Mouse (Mus musculus) lung, embryonic 14.5 days (tissue): Measurements from ENCODE around the gene Capza1. TPM values are rescaled to one million over a fixed set of nuclear protein-coding genes. Genes with fewer than 3 reads are reported as not detected.

ENCODE experiments used
- ATAC-seq: fragments of 200-750 bp; cut with Nextera tagmentation; 2 replicates; pipeline ENCODE4 v1.8.0; 2017; ENCODE audit warnings: mild to moderate bottlenecking, moderate TSS enrichment, moderate library complexity; ENCODE audit not compliant: insufficient read depth
- DNase-seq: peaks from one replicate; pipeline ENCODE4 v3.0.0-alpha.2; 2015
- H3K27ac ChIP-seq: fragments of 300-500 bp; sonication (generic); 2 replicates; pipeline ENCODE4 v1.5.1; 2014; ENCODE audit warnings: low read depth, mild to moderate bottlenecking, moderate library complexity
- H3K27me3 ChIP-seq: fragments of 300-500 bp; sonication (generic); 2 replicates; pipeline ENCODE4 v1.6.1; 2014; ENCODE audit warnings: low read length, control low read depth; ENCODE audit not compliant: insufficient read depth
- H3K36me3 ChIP-seq: fragments of 300-500 bp; sonication (generic); 2 replicates; pipeline ENCODE4 v1.6.1; 2014; ENCODE audit warnings: control low read depth; ENCODE audit not compliant: insufficient read depth
- H3K4me1 ChIP-seq: fragments of 300-500 bp; sonication (generic); 2 replicates; pipeline ENCODE4 v1.6.1; 2014; ENCODE audit warnings: antibody characterized with exemption, control low read depth; ENCODE audit not compliant: insufficient read depth
- H3K4me2 ChIP-seq: fragments of 300-500 bp; sonication (generic); 2 replicates; pipeline ENCODE4 v1.6.1; 2014; ENCODE audit warnings: mild to moderate bottlenecking
- H3K4me3 ChIP-seq: fragments of 300-500 bp; sonication (generic); 2 replicates; pipeline ENCODE4 v1.5.1; 2014; ENCODE audit warnings: low read depth, low read length
- H3K9ac ChIP-seq: fragments of 300-500 bp; sonication (generic); 2 replicates; pipeline ENCODE4 v1.6.1; 2014
- H3K9me3 ChIP-seq: fragments of 300-500 bp; sonication (generic); 2 replicates; pipeline ENCODE4 v1.6.1; 2016; ENCODE audit warnings: low read depth, low read length, control low read depth
- CTCF ChIP-seq: IDR thresholded peaks from 2 replicates; pipeline ENCODE4 v1.5.1; 2016; ENCODE audit warnings: antibody characterized with exemption, low read depth
- WGBS: fragments of 180-500 bp; shearing (Covaris S2); extraction: QIAGEN DNeasy Blood & Tissue Kit; methylation state at CpG from one replicate; pipeline ENCODE4 v1.1.7; 2014; 5-methylcytosine and 5-hydroxymethylcytosine counted together
- polyA plus RNA-seq: library from polyadenylated mRNA; unstranded; fragments of >200 nt; fragmentation: Nextera tagmentation; extraction: Ambion mirVana; gene quantifications from 2 replicates; pipeline ENCODE4 v1.2.1, GENCODE M21; 2014

The Capza1 gene
- polyA plus RNA-seq, 1 experiment from 2014 or later = 236 TPM

DNA sequence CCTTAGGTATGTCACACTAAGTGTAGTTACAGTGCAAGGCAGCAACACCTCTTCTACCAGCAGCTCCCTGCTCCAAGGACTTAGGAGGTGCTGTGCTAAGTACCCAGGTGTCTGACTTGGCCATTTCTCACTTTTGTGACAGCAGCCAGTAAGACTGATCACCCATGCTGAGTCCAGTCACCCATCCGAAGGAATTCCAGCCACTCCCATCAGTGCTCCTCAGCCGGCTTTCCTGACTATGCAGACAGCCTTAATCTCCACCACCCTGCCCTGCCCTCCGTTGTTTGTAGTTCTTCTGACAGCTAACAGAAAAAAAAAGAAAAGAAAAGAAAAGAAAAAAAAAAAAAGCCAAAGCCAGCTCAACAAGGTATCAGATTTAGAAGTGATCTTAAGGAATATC is 52.6 kb downstream of the Capza1 start:
- no peak for TF ChIP-seq CTCF
- ATAC-seq (no peak), DNase-seq (no peak)
- H3K4me2 ChIP-seq = no peak overlapping the region
- WGBS = 29% methylated on average over 3 of the region's 3 CpGs
- H3K4me3 ChIP-seq = no peak overlapping the region
- H3K9ac ChIP-seq = no peak overlapping the region
- H3K9me3 ChIP-seq = no peaks in the 10 kb centered on the region
- H3K27me3 ChIP-seq = no peaks in the 10 kb centered on the region
- H3K4me1 ChIP-seq = 0 out of 2 replicates have a peak, but pooled peaks cover 5% of the 10 kb centered on the region
- H3K27ac ChIP-seq = no peak overlapping the region
- H3K36me3 ChIP-seq = peaks cover 8% of the 10 kb centered on the region; the same call in 1 of the 2 replicates

- no peaks in the 10 kb centered on the region for H3K27me3 ChIP-seq
- H3K9me3 ChIP-seq = no peaks in the 10 kb centered on the region
- peaks cover 42% of the 10 kb centered on the region for H3K36me3 ChIP-seq
- DNase-seq (no peak), ATAC-seq (no peak; the same call in 1 of the 2 replicates)
- no peaks in the 10 kb centered on the region for H3K4me1 ChIP-seq
- no peak overlapping the region for H3K27ac ChIP-seq
- no peak overlapping the region for H3K9ac ChIP-seq
- no peak overlapping the region for H3K4me2 ChIP-seq
- H3K4me3 ChIP-seq = no peak overlapping the region
- TF ChIP-seq CTCF = no peak
- WGBS = 60% methylated on average over 9 of the region's 9 CpGs
Measured at GRCm38 (mm10) chr3:104805539-104805938, 58.8 kb downstream of the Capza1 start.

DNA sequence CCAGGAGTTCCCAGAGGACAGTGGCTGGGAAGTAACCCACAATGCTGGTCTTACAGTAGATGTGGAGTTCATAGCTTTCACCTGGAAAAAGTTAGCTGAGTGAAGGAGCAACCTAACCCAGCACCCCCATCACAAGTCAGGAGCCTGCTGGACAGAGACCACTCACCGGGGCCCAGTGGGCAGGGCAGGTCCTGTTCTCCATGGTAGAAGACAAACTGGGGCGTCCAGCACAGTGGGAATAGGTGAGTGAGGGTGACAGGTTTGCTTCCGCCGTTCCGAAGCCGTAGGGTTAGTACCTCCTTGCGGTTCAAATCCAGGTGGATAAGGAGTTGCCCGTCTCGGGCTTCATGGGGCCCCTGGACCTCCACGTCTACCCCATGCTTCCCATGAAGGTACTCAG is 60.0 kb downstream of the Capza1 start:
- peaks cover 55% of the 10 kb centered on the region for H3K36me3 ChIP-seq

DNA sequence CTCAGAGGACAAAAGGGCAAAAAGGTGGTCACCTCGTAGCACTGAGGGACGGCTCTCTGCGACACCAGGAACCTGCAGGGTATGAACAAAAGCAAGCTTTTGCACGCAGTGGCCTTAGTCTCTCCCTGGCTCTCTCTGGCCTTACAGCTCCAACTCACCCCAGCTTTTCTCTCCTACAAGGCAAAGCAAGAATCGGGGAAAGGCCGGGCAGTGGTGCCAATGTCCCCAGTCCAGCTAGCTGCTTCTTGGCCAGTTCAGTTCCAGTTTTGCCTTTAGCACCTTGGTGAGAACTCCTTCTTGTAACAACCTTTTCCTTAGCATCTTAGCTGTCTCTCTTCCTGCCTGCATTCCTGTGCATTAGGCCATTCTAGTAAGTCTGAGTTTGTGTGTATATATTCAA is 62.8 kb downstream of the Capza1 start:
- H3K27me3 ChIP-seq = no peaks in the 10 kb centered on the region
- TF ChIP-seq CTCF = no peak
- ATAC-seq (no peak), DNase-seq (no peak)
- 89% methylated on average over 6 of the region's 6 CpGs for WGBS
- no peaks in the 10 kb centered on the region for H3K9me3 ChIP-seq
- H3K9ac ChIP-seq = no peak overlapping the region
- no peak overlapping the region for H3K4me3 ChIP-seq
- H3K4me2 ChIP-seq = no peak overlapping the region
- no peaks in the 10 kb centered on the region for H3K4me1 ChIP-seq
- H3K27ac ChIP-seq = no peak overlapping the region
- H3K36me3 ChIP-seq = peaks cover 76% of the 10 kb centered on the region

More for the DNA sequence above, 60.0 kb downstream of the Capza1 start:
- ATAC-seq (no peak), DNase-seq (no peak)
- Histone ChIP-seq H3K27me3 (no peaks in the 10 kb centered on the region), H3K4me2 (no peak overlapping the region), H3K9me3 (no peaks in the 10 kb centered on the region), H3K9ac (no peak overlapping the region), H3K4me3 (no peak overlapping the region), H3K4me1 (no peaks in the 10 kb centered on the region), H3K27ac (no peak overlapping the region)
- 90% methylated on average over 10 of the region's 10 CpGs for WGBS
- TF ChIP-seq CTCF = no peak

DNA sequence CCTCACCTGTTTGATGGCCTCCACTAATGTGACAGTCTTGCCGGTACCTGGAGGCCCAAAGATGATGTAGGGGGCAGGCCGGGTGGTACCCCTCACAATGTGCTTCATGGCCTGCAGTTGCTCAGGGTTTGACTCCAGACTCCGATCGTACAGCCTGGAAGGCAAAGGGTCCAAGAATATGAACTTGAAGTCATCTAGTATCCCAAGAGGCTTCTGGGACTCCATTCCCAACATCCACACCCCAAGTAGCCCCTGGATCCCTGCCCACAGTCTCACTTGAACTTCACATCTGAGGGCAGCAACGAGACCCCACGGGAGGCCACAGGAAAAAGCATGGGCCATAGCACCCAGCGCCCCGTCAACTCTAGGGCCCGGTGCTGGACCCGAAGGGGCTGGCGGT is 63.6 kb downstream of the Capza1 start:
- Histone ChIP-seq H3K4me1 (peaks cover 1% of the 10 kb centered on the region), H3K9me3 (no peaks in the 10 kb centered on the region), H3K27me3 (no peaks in the 10 kb centered on the region), H3K4me2 (no peak overlapping the region), H3K4me3 (no peak overlapping the region), H3K9ac (no peak overlapping the region), H3K27ac (no peak overlapping the region), H3K36me3 (peaks cover 83% of the 10 kb centered on the region)
- TF ChIP-seq CTCF = no peak
- no peak for ATAC-seq
- WGBS = 93% methylated on average over 11 of the region's 11 CpGs
- DNase-seq = no peak

- 67% methylated on average over 15 of the region's 15 CpGs for WGBS
- Histone ChIP-seq H3K9me3 (no peaks in the 10 kb centered on the region), H3K4me3 (no peak overlapping the region), H3K36me3 (peaks cover 87% of the 10 kb centered on the region), H3K4me2 (no peak overlapping the region), H3K27ac (0 out of 2 replicates have a peak overlapping the region, but pooled peaks have one; percentile 30), H3K9ac (no peak overlapping the region), H3K27me3 (no peaks in the 10 kb centered on the region), H3K4me1 (peaks cover 27% of the 10 kb centered on the region)
- TF ChIP-seq CTCF = no peak
- no peak for ATAC-seq
- DNase-seq = peak; percentile 56
Measured at GRCm38 (mm10) chr3:104796430-104797082, 67.7 kb downstream of the Capza1 start.

DNA sequence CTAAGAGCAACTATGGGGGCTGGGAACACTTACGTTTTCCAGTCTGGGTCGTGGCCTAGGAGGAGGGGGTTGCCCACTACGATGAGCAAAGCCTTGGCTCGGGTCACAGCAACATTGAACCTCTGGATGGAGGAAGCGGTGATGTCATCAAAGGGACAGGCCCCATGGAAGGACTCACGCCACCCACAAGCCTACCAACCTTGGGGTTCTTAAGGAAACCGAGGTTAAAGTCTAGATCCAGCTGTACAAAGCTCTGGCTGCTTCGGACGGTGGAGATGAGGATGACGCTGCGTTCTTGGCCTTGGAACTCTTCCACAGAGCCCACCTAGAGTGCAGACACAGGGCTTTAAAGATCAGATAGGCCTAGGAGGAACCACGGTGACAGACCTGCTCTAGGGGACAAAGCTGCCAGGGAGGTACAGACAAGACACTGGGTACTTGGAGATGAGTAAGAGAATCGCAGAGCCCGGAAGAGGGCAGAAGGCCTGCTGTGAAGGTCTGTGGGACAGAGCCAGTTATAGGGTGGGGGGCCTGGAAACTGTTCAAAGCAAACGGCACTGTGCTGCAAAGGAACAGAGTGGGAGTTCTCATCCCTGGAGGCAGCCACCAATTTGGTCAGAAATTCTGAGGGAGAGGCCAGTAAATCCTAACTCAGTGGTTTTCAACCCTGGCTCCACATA is 68.5 kb downstream of the Capza1 start:
- peaks cover 33% of the 10 kb centered on the region for H3K4me1 ChIP-seq
- no peaks in the 10 kb centered on the region for H3K9me3 ChIP-seq
- no peak overlapping the region for H3K4me2 ChIP-seq
- H3K9ac ChIP-seq = no peak overlapping the region
- ATAC-seq = no peak
- 65% methylated on average over 15 of the region's 15 CpGs for WGBS
- TF ChIP-seq CTCF = no peak
- H3K27ac ChIP-seq = peak overlapping the region; percentile 85; the same call in 1 of the 2 replicates
- no peak for DNase-seq
- H3K36me3 ChIP-seq = peaks cover 84% of the 10 kb centered on the region
- no peak overlapping the region for H3K4me3 ChIP-seq
- H3K27me3 ChIP-seq = no peaks in the 10 kb centered on the region
